Mouse (Mus musculus): ENCODE results near the gene Gm11084.

Gene Gm11084

DNA sequence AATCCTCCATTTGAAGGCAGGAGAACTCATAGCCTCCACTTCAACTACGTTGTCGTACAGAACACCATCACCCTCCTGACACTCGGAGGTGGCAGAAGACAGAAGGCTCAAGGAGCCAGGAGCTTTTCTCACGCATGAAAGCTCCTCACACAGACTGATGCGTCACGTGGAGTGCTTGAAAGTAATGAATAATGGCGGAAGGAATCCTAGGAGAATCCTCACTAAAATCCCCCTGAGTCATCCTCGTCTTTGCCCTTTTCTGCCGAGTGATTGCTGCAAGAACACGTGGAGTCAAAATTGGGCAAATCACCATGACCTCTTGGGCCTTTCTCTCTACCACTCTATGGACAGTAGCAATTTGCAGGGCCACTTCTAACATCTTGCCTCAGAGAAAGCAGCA, 61.5 kb downstream of the Gm11084 start:
- no peak for DNase-seq

Measured in kidney, postnatal 25 days (tissue).